Mouse (Mus musculus) heart, embryonic 16.5 days (tissue): ENCODE measurements around the gene Camkk2. TPM values are rescaled to one million over a fixed set of nuclear protein-coding genes. Genes with fewer than 3 reads are reported as not detected.

Experiments
- ATAC-seq: fragments of 200-750 bp; cut with Nextera tagmentation; replicated peaks from 2 replicates; pipeline ENCODE4 v1.8.0; 2017; ENCODE audit warnings: moderate number of reproducible peaks; ENCODE audit not compliant: insufficient read depth, low FRiP score; ENCODE audit errors: extremely low read depth
- H3K27ac ChIP-seq: fragments of 300-500 bp; sonication (generic); 2 replicates; pipeline ENCODE4 v1.5.1; 2014; ENCODE audit warnings: mild to moderate bottlenecking, low read length, control low read depth, moderate library complexity
- H3K27me3 ChIP-seq: fragments of 300-500 bp; sonication (generic); 2 replicates; pipeline ENCODE4 v1.6.1; 2014; ENCODE audit warnings: low read length, mixed read lengths; ENCODE audit not compliant: control insufficient read depth, insufficient read depth
- H3K36me3 ChIP-seq: fragments of 300-500 bp; sonication (generic); 2 replicates; pipeline ENCODE4 v1.6.1; 2014; ENCODE audit not compliant: control insufficient read depth, insufficient read depth
- H3K4me1 ChIP-seq: fragments of 300-500 bp; sonication (generic); 2 replicates; pipeline ENCODE4 v1.6.1; 2014; ENCODE audit warnings: low read length, mixed read lengths; ENCODE audit not compliant: control insufficient read depth, insufficient read depth
- H3K4me2 ChIP-seq: fragments of 300-500 bp; sonication (generic); 2 replicates; pipeline ENCODE4 v1.6.1; 2014; ENCODE audit warnings: low read depth, mild to moderate bottlenecking, control low read depth, low read length
- H3K4me3 ChIP-seq: fragments of 300-500 bp; sonication (generic); 2 replicates; pipeline ENCODE4 v1.5.1; 2014; ENCODE audit warnings: mild to moderate bottlenecking, control low read depth, low read length
- H3K9ac ChIP-seq: fragments of 300-500 bp; sonication (generic); 2 replicates; pipeline ENCODE4 v1.6.1; 2014; ENCODE audit warnings: low read length, control low read depth
- H3K9me3 ChIP-seq: fragments of 300-500 bp; sonication (generic); replicated peaks from 2 replicates; pipeline ENCODE4 v1.6.1; 2016; ENCODE audit warnings: low read length; ENCODE audit not compliant: control insufficient read depth
- WGBS: fragments of 180-500 bp; shearing (Covaris S2); extraction: QIAGEN DNeasy Blood & Tissue Kit; methylation state at CpG from one replicate; pipeline ENCODE4 v1.1.7; 2014; 5-methylcytosine and 5-hydroxymethylcytosine counted together
- microRNA-seq: library from miRNA; unstranded; fragments of <30 nt; microRNA quantifications from one replicate; pipeline ENCODE4, GENCODE M21; 2017
- polyA plus RNA-seq: library from polyadenylated mRNA; unstranded; fragments of >200 nt; fragmentation: Nextera tagmentation; extraction: Ambion mirVana; gene quantifications from 2 replicates; pipeline ENCODE4 v1.2.1, GENCODE M21; 2015

Camkk2 gene
- polyA plus RNA-seq, 1 experiment from 2014 or later = 12.6 TPM

- no peaks in the 10 kb centered on the region for H3K9me3 ChIP-seq
- H3K4me3 ChIP-seq = no peak overlapping the region
- H3K9ac ChIP-seq = no peak overlapping the region
- H3K36me3 ChIP-seq = no peaks in the 10 kb centered on the region
- H3K4me1 ChIP-seq = no peaks in the 10 kb centered on the region
- no peaks in the 10 kb centered on the region for H3K27me3 ChIP-seq
- no peak overlapping the region for H3K4me2 ChIP-seq
- no peak for ATAC-seq
- H3K27ac ChIP-seq = no peak overlapping the region
- WGBS = 68% methylated on average over 4 of the region's 4 CpGs
These were observed 91.8 kb downstream of the Camkk2 start for GRCm38 (mm10) chr5:122687391-122687790.

- H3K9ac ChIP-seq = no peak overlapping the region
- no peak for ATAC-seq
- H3K36me3 ChIP-seq = no peaks in the 10 kb centered on the region
- no peak overlapping the region for H3K4me2 ChIP-seq
- no peaks in the 10 kb centered on the region for H3K27me3 ChIP-seq
- H3K9me3 ChIP-seq = no peaks in the 10 kb centered on the region
- no peaks in the 10 kb centered on the region for H3K4me1 ChIP-seq
- H3K27ac ChIP-seq = no peak overlapping the region
- H3K4me3 ChIP-seq = no peak overlapping the region
- WGBS = 64% methylated on average over 10 of the region's 10 CpGs
These were observed 95.3 kb downstream of the Camkk2 start for GRCm38 (mm10) chr5:122683926-122684325.

- 83% methylated on average over 12 of the region's 12 CpGs for WGBS
- H3K4me3 ChIP-seq = no peak overlapping the region
- no peaks in the 10 kb centered on the region for H3K27me3 ChIP-seq
- no peaks in the 10 kb centered on the region for H3K4me1 ChIP-seq
- H3K9ac ChIP-seq = no peak overlapping the region
- H3K27ac ChIP-seq = no peak overlapping the region
- no peaks in the 10 kb centered on the region for H3K36me3 ChIP-seq
- no peak overlapping the region for H3K4me2 ChIP-seq
- no peaks in the 10 kb centered on the region for H3K9me3 ChIP-seq
- no peak for ATAC-seq
These were observed 97.9 kb downstream of the Camkk2 start for GRCm38 (mm10) chr5:122681276-122681675.

Small RNA genes lying within 50 kb of the gene (microRNA-seq; reads per million reads assigned to microRNA genes)
- not detected for gene Mir8115

Other genes with a start within 250 kb of the Camkk2 start
- 30.6 and 33.1 TPM in 2 replicates for gene Ift81, start 164.9 kb downstream of the Camkk2 start, polyA plus RNA-seq
- 2.0 and 2.7 TPM in 2 replicates for gene P2rx7, start 135.5 kb downstream of the Camkk2 start, polyA plus RNA-seq
- gene P2rx4, start 71.9 kb downstream of the Camkk2 start, polyA plus RNA-seq = 21.2 and 21.7 TPM in 2 replicates
- 327 and 339 TPM in 2 replicates for gene Anapc5, start 41.9 kb upstream of the Camkk2 start, polyA plus RNA-seq
- gene Rnf34, start 70.6 kb upstream of the Camkk2 start, polyA plus RNA-seq = 32.6 and 35.9 TPM in 2 replicates
- 26.8 and 27.3 TPM in 2 replicates for gene Kdm2b, start 210.4 kb upstream of the Camkk2 start, polyA plus RNA-seq
- 16.8 and 19.1 TPM in 2 replicates for gene Orai1, start 235.7 kb upstream of the Camkk2 start, polyA plus RNA-seq